Mouse (Mus musculus) MEL (cell line): Measurements from ENCODE around the gene Ctu1. TPM values are rescaled to one million over a fixed set of nuclear protein-coding genes. Genes with fewer than 3 reads are reported as not detected.
A peak's percentile ranks its signal among the peaks of the same experiment; 100 is the strongest.

Experiments
- DNase-seq: peaks from one replicate; pipeline ENCODE4 v3.0.0; 2011; ENCODE audit warnings: low read depth, low spot score
- H3K27ac ChIP-seq: 2 replicates; pipeline ENCODE4 v1.5.1; 2012; ENCODE audit warnings: low read depth, mild to moderate bottlenecking, control low read depth, low read length, moderate library complexity; ENCODE audit not compliant: control insufficient read depth
- H3K27me3 ChIP-seq, 2 experiments: fragments of 150-350 bp in 1 of 2; sonication (generic) in 1 of 2; 2 replicates each; pipeline ENCODE4 v1.6.1; 2012; ENCODE audit warnings: low read length in 2 of 2, mild to moderate bottlenecking in 2 of 2, improper control_type of control experiment in 1 of 2, moderate library complexity in 1 of 2; ENCODE audit not compliant: insufficient read depth in 2 of 2, control insufficient read depth in 1 of 2
- H3K36me3 ChIP-seq, 2 experiments: 2 replicates each; pipeline ENCODE4 v1.6.1; 2012 to 2014; ENCODE audit warnings: low read length in 2 of 2, improper control_type of control experiment in 1 of 2, inconsistent platforms in 1 of 2, mild to moderate bottlenecking in 1 of 2; ENCODE audit not compliant: insufficient read depth in 2 of 2, control insufficient read depth in 1 of 2
- H3K4me1 ChIP-seq, 2 experiments: fragments of 150-350 bp in 1 of 2; sonication (generic) in 1 of 2; 2 replicates each; pipeline ENCODE4 v1.6.1; 2012; ENCODE audit warnings: low read length in 2 of 2, improper control_type of control experiment in 1 of 2, mild to moderate bottlenecking in 1 of 2; ENCODE audit not compliant: insufficient read depth in 2 of 2, control insufficient read depth in 1 of 2
- H3K4me3 ChIP-seq, 2 experiments: fragments of 150-350 bp in 1 of 2; sonication (generic) in 1 of 2; 2 replicates each; pipeline ENCODE4 v1.5.1; 2012; ENCODE audit warnings: low read depth in 2 of 2, low read length in 2 of 2, mild to moderate bottlenecking in 2 of 2, moderate library complexity in 2 of 2, control low read depth in 1 of 2, improper control_type of control experiment in 1 of 2; ENCODE audit not compliant: control insufficient read depth in 1 of 2, insufficient read depth in 1 of 2
- H3K79me2 ChIP-seq: 2 replicates; pipeline ENCODE4 v1.6.1; 2012; ENCODE audit warnings: mild to moderate bottlenecking, low read length, moderate library complexity; ENCODE audit not compliant: control insufficient read depth, poor library complexity, insufficient read depth
- H3K9ac ChIP-seq: 2 replicates; pipeline ENCODE4 v1.6.1; 2012; ENCODE audit warnings: low read depth, mild to moderate bottlenecking, control low read depth, low read length, moderate library complexity; ENCODE audit not compliant: control insufficient read depth, poor library complexity, severe bottlenecking
- H3K9me3 ChIP-seq: fragments of 150-350 bp; sonication (generic); replicated peaks from 2 replicates; pipeline ENCODE4 v1.6.1; 2012; ENCODE audit warnings: mild to moderate bottlenecking, low read length, improper control_type of control experiment, moderate library complexity; ENCODE audit not compliant: insufficient read depth
- CHD1 ChIP-seq: IDR thresholded peaks from 2 replicates; pipeline ENCODE4 v1.6.1; 2012; ENCODE audit warnings: low read depth, mild to moderate bottlenecking, inconsistent platforms, low read length, improper control_type of control experiment
- CHD2 ChIP-seq: IDR thresholded peaks from 2 replicates; pipeline ENCODE4 v1.6.1; 2011; ENCODE audit warnings: low read length, improper control_type of control experiment
- ELF1 ChIP-seq: IDR thresholded peaks from 2 replicates; pipeline ENCODE4 v1.6.1; 2014; ENCODE audit warnings: low read depth, mild to moderate bottlenecking, inconsistent platforms, low read length, improper control_type of control experiment, moderate library complexity
- GATA1 ChIP-seq: IDR thresholded peaks from 2 replicates; pipeline ENCODE4 v1.6.1; 2011; ENCODE audit warnings: low read depth, low read length, improper control_type of control experiment
- HCFC1 ChIP-seq: IDR thresholded peaks from 2 replicates; pipeline ENCODE4 v1.6.1; 2012; ENCODE audit warnings: low read depth, mild to moderate bottlenecking, inconsistent platforms, low read length, improper control_type of control experiment, moderate library complexity
- MAFK ChIP-seq: IDR thresholded peaks from 2 replicates; pipeline ENCODE4 v1.6.1; 2011; ENCODE audit warnings: low read depth, mild to moderate bottlenecking, low read length, improper control_type of control experiment, borderline replicate concordance
- MAX ChIP-seq: IDR thresholded peaks from 2 replicates; pipeline ENCODE4 v1.6.1; 2011; ENCODE audit warnings: low read length, improper control_type of control experiment
- MEF2A ChIP-seq: IDR thresholded peaks from 2 replicates; pipeline ENCODE4 v1.6.1; 2014; ENCODE audit warnings: low read depth, mild to moderate bottlenecking, inconsistent platforms, low read length, improper control_type of control experiment; ENCODE audit not compliant: poor library complexity, insufficient replicate concordance, severe bottlenecking; ENCODE audit errors: extremely low read depth
- MXI1 ChIP-seq: IDR thresholded peaks from 2 replicates; pipeline ENCODE4 v1.6.1; 2011; ENCODE audit warnings: mild to moderate bottlenecking, low read depth, low read length, improper control_type of control experiment
- MYC ChIP-seq: IDR thresholded peaks from 2 replicates; pipeline ENCODE4 v1.6.1; 2011; ENCODE audit warnings: low read depth, mild to moderate bottlenecking, low read length, improper control_type of control experiment, moderate library complexity
- NELFE ChIP-seq: IDR thresholded peaks from 2 replicates; pipeline ENCODE4 v1.6.1; 2011; ENCODE audit warnings: low read depth, low read length, improper control_type of control experiment
- NRF1 ChIP-seq: IDR thresholded peaks from 2 replicates; pipeline ENCODE4 v1.6.1; 2014; ENCODE audit warnings: low read depth, mild to moderate bottlenecking, inconsistent platforms, low read length, improper control_type of control experiment, moderate library complexity; ENCODE audit not compliant: poor library complexity, insufficient read depth, severe bottlenecking
- POLR2A ChIP-seq, 2 experiments: IDR thresholded peaks; 2 replicates each; pipeline ENCODE4 v1.6.1; 2011 to 2012; ENCODE audit warnings: low read length in 2 of 2, mild to moderate bottlenecking in 2 of 2, control low read depth in 1 of 2, improper control_type of control experiment in 1 of 2, low read depth in 1 of 2, moderate library complexity in 1 of 2; ENCODE audit not compliant: control insufficient read depth in 1 of 2, insufficient read depth in 1 of 2, poor library complexity in 1 of 2
- POLR2AphosphoS5 ChIP-seq: IDR thresholded peaks from 2 replicates; pipeline ENCODE4 v1.6.1; 2012; ENCODE audit warnings: low read depth, borderline replicate concordance, mild to moderate bottlenecking, inconsistent platforms, low read length, moderate library complexity, mixed read lengths
- RAD21 ChIP-seq: IDR thresholded peaks from 2 replicates; pipeline ENCODE4 v1.6.1; 2011; ENCODE audit warnings: mild to moderate bottlenecking, low read depth, low read length, improper control_type of control experiment
- RCOR1 ChIP-seq: IDR thresholded peaks from 2 replicates; pipeline ENCODE4 v1.6.1; 2012; ENCODE audit warnings: low read depth, mild to moderate bottlenecking, inconsistent platforms, low read length, improper control_type of control experiment
- SIN3A ChIP-seq: IDR thresholded peaks from 2 replicates; pipeline ENCODE4 v1.6.1; 2012; ENCODE audit warnings: low read length, improper control_type of control experiment, inconsistent platforms
- SMC3 ChIP-seq: IDR thresholded peaks from 2 replicates; pipeline ENCODE4 v1.6.1; 2011; ENCODE audit warnings: low read depth, low read length, improper control_type of control experiment
- TAL1 ChIP-seq: IDR thresholded peaks from 2 replicates; pipeline ENCODE4 v1.6.1; 2012; ENCODE audit warnings: mild to moderate bottlenecking, inconsistent platforms, low read length, moderate library complexity, mixed read lengths
- TBP ChIP-seq: IDR thresholded peaks from 2 replicates; pipeline ENCODE4 v1.8.0; 2011; ENCODE audit warnings: low read depth, low read length, improper control_type of control experiment
- UBTF ChIP-seq: IDR thresholded peaks from 2 replicates; pipeline ENCODE4 v1.6.1; 2012; ENCODE audit warnings: low read depth, mild to moderate bottlenecking, inconsistent platforms, low read length, improper control_type of control experiment, moderate library complexity, borderline replicate concordance; ENCODE audit not compliant: insufficient read depth
- USF2 ChIP-seq, 2 experiments: IDR thresholded peaks; 2 replicates each; pipeline ENCODE4 v1.6.1; 2011 to 2012; ENCODE audit warnings: improper control_type of control experiment in 2 of 2, low read length in 2 of 2, borderline replicate concordance in 1 of 2, inconsistent platforms in 1 of 2, low read depth in 1 of 2, mild to moderate bottlenecking in 1 of 2; ENCODE audit not compliant: insufficient read depth in 1 of 2
- ZKSCAN1 ChIP-seq: IDR thresholded peaks from 2 replicates; pipeline ENCODE4 v1.6.1; 2012; ENCODE audit warnings: low read depth, mild to moderate bottlenecking, inconsistent platforms, low read length, improper control_type of control experiment, moderate library complexity
- ZMIZ1 ChIP-seq: IDR thresholded peaks from 2 replicates; pipeline ENCODE4 v1.6.1; 2012; ENCODE audit warnings: low read depth, mild to moderate bottlenecking, inconsistent platforms, low read length, improper control_type of control experiment, moderate library complexity
- ZNF384 ChIP-seq: IDR thresholded peaks from 2 replicates; pipeline ENCODE4 v1.6.1; 2012; ENCODE audit warnings: low read depth, mild to moderate bottlenecking, inconsistent platforms, low read length, improper control_type of control experiment
- polyA plus RNA-seq, 2 experiments: library from polyadenylated mRNA; stranded (reverse) in 1 of 2; unstranded in 1 of 2; fragments of >175 nt in 1 of 2; fragments of >200 nt in 1 of 2; gene quantifications; 2 replicates each; pipeline versions ENCODE4 v1.2.1 to v1.2.4; 2012; ENCODE audit warnings: low replicate concordance in 2 of 2, low read depth in 1 of 2; ENCODE audit not compliant: insufficient read length in 2 of 2, insufficient read depth in 1 of 2, missing spikeins in 1 of 2
- total RNA-seq: library from RNA; depleted of rRNA; stranded (reverse); fragments of 300-350 nt; gene quantifications from 2 replicates; pipeline ENCODE4 v1.2.3, GENCODE M21; 2012

Ctu1 gene
- total and polyA plus RNA-seq, 3 experiments: 15.6 to 17.2 TPM; not detected in 1

DNA sequence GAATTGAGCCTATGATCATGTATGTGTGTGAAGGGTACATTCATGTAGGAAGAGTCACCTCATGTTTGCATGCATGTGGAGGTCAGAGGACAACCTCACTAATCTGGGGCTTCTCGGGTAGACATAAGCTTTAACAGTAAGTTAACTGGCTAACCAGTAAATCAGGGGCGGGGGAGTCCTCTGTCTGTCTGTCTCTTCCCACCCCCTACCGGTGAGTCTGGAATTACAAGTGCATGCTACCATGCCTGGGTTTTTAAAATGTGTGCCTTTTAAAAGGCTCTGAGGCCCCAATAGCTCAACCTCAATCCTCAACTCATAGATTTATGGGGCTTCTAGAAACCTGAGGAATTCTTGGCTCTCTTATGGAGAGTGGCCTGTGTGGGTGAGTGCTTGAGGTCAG, 3.2 kb upstream of the Ctu1 start:
- peaks cover 0 to 5% of the 10 kb centered on the region in 2 experiments; a peak in 1 of 4 replicates for H3K4me1 ChIP-seq
- TF ChIP-seq NELFE: no peak
- no peak for TF ChIP-seq NRF1
- TF ChIP-seq POLR2AphosphoS5: no peak
- no peak for TF ChIP-seq ZNF384
- no peak for TF ChIP-seq MXI1
- no peak for TF ChIP-seq CHD2
- TF ChIP-seq TAL1: no peak
- TF ChIP-seq POLR2A (IDR thresholded peaks at IDR 0.05; ENCODE audit: control insufficient read depth in 1 of 2, insufficient read depth in 1 of 2, low read depth in 1 of 2, low read length in 2 of 2, poor library complexity in 1 of 2): no peak
- TF ChIP-seq TBP: no peak
- no peak for TF ChIP-seq MAX
- TF ChIP-seq RAD21: no peak
- TF ChIP-seq MAFK: no peak
- TF ChIP-seq ZMIZ1: no peak
- TF ChIP-seq SMC3: no peak
- TF ChIP-seq GATA1: no peak
- no peak for TF ChIP-seq MEF2A
- TF ChIP-seq UBTF: no peak
- no peak for TF ChIP-seq MYC
- TF ChIP-seq, all 39 proteins: peak for 0
- Histone ChIP-seq H3K79me2 (peaks cover 13% of the 10 kb centered on the region), H3K4me3 (no peak overlapping the region), H3K27me3 (no peaks in the 10 kb centered on the region), H3K9ac (no peak overlapping the region), H3K9me3 (no peaks in the 10 kb centered on the region), H3K36me3 (0 out of 4 replicates have a peak, but pooled peaks cover 0 to 2% of the 10 kb centered on the region in 2 experiments), H3K27ac (no peak overlapping the region)
- peak; percentile 8 for DNase-seq

DNA sequence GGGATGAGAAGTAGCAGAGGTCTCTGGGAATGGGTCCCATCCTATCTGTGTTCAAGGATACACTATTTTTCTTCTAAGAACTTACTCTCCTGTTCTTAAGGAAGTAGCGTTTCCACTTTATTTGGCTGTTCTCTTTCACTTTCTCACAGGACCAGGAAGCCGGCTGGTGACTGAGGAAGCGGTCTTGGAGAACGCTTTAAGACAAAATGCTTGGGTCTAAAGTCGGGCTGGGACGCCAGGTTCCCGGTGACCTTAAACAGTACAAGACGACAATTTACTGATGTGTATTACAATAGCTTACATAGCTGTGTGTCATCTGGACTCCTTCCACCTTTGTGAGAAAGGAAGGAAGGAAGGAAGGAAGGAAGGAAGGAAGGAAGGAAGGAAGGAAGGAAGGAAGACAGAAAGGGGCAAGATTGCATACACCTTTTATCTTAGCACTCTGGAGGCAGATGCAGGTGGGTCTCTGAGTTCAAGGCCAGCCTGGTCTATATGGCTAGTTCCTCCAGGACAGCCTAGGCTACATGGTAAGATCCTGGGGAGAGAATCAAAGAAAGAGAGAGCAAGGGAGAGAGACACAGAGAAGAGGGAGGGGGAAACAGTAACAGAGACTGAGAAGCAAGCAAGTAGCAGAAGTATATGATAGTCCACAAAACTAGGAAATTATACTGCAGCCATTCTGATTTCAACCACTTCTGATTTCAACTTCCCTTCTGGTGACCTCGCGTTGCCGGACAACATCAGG, 580 bp upstream of the Ctu1 start:
- H3K4me1 ChIP-seq: peaks cover 0 to 5% of the 10 kb centered on the region in 2 experiments; a peak in 1 of 4 replicates
- peak overlapping the region; percentile 52 to 90 for H3K4me3 ChIP-seq
- H3K9me3 ChIP-seq: no peaks in the 10 kb centered on the region
- H3K27ac ChIP-seq: no peak overlapping the region; the same call in 1 of the 2 replicates
- TF ChIP-seq NELFE (no peak), CHD1 (no peak), GATA1 (no peak), USF2 (IDR thresholded peaks at IDR 0.05; ENCODE audit: borderline replicate concordance in 1 of 2, insufficient read depth in 1 of 2, low read depth in 1 of 2, low read length in 2 of 2) (no peak), ZKSCAN1 (no peak), RCOR1 (no peak), MAFK (no peak), MAX (no peak), HCFC1 (no peak), CHD2 (no peak), ZMIZ1 (no peak), ELF1 (no peak), SIN3A (no peak), SMC3 (no peak)
- TF ChIP-seq, all 39 proteins: peak for 0
- Histone ChIP-seq H3K36me3 (peaks cover 0 to 2% of the 10 kb centered on the region in 2 experiments; a peak in 1 of 4 replicates), H3K27me3 (no peaks in the 10 kb centered on the region), H3K9ac (peak overlapping the region; percentile 57), H3K79me2 (peaks cover 18% of the 10 kb centered on the region)
- DNase-seq: peak; percentile 7
